Mouse (Mus musculus): ENCODE results near the gene Rpl24. TPM values are rescaled to one million over a fixed set of nuclear protein-coding genes. Genes with fewer than 3 reads are reported as not detected.

Rpl24 gene
- polyA plus RNA-seq, 1 experiment from 2014 or later = 608 TPM

- Histone ChIP-seq H3K27ac (no peak overlapping the region), H3K4me3 (ENCODE audit: inconsistent target) (no peak overlapping the region), H3K79me2 (ENCODE audit: inconsistent target) (peaks cover 82% of the 10 kb centered on the region), H3K36me3 (ENCODE audit: inconsistent target) (peaks cover 36% of the 10 kb centered on the region)
- 96% methylated on average over 3 of the region's 3 CpGs for WGBS (ENCODE audit: missing documents)
Measured at GRCm38 (mm10) chr16:55986001-55986400, 19.9 kb downstream of the Rpl24 start.

- WGBS (ENCODE audit: missing documents) = 28% methylated on average over 4 of the region's 4 CpGs
- no peak overlapping the region for H3K4me3 ChIP-seq (ENCODE audit: inconsistent target)
- H3K36me3 ChIP-seq (ENCODE audit: inconsistent target) = peaks cover 35% of the 10 kb centered on the region
- H3K27ac ChIP-seq = no peak overlapping the region
- peaks cover 39% of the 10 kb centered on the region; the same call in 1 of the 2 replicates for H3K79me2 ChIP-seq (ENCODE audit: inconsistent target)
Measured at GRCm38 (mm10) chr16:55990311-55990710, 24.2 kb downstream of the Rpl24 start.

- Histone ChIP-seq H3K79me2 (ENCODE audit: inconsistent target) (peaks cover 6% of the 10 kb centered on the region; the same call in 1 of the 2 replicates), H3K27ac (no peak overlapping the region), H3K36me3 (ENCODE audit: inconsistent target) (peaks cover 34% of the 10 kb centered on the region), H3K4me3 (ENCODE audit: inconsistent target) (no peak overlapping the region)
- 82% methylated on average over 2 of the region's 2 CpGs for WGBS (ENCODE audit: missing documents)
Measured at GRCm38 (mm10) chr16:55994235-55994634, 28.2 kb downstream of the Rpl24 start.

- no peaks in the 10 kb centered on the region for H3K79me2 ChIP-seq (ENCODE audit: inconsistent target)
- no peak overlapping the region for H3K27ac ChIP-seq
- no peak overlapping the region for H3K4me3 ChIP-seq (ENCODE audit: inconsistent target)
- H3K36me3 ChIP-seq (ENCODE audit: inconsistent target) = peaks cover 45% of the 10 kb centered on the region; the same call in 1 of the 2 replicates
- 97% methylated on average over 11 of the region's 11 CpGs for WGBS (ENCODE audit: missing documents)
Measured at GRCm38 (mm10) chr16:56006798-56007197, 40.7 kb downstream of the Rpl24 start.

- Histone ChIP-seq H3K27ac (no peak overlapping the region), H3K36me3 (ENCODE audit: inconsistent target) (peaks cover 34% of the 10 kb centered on the region; the same call in 1 of the 2 replicates), H3K4me3 (ENCODE audit: inconsistent target) (no peak overlapping the region), H3K79me2 (ENCODE audit: inconsistent target) (no peaks in the 10 kb centered on the region)
- WGBS (ENCODE audit: missing documents) = 100% methylated on average over 1 of the region's 1 CpGs
Measured at GRCm38 (mm10) chr16:56008862-56009261, 42.8 kb downstream of the Rpl24 start.

GRCm38 (mm10) chr16:56012789-56013743 lies 47.0 kb downstream of the Rpl24 start:
- Histone ChIP-seq H3K36me3 (ENCODE audit: inconsistent target) (peaks cover 10% of the 10 kb centered on the region), H3K27ac (no peak overlapping the region), H3K4me3 (ENCODE audit: inconsistent target) (no peak overlapping the region), H3K79me2 (ENCODE audit: inconsistent target) (no peaks in the 10 kb centered on the region)
- 89% methylated on average over 6 of the region's 10 CpGs for WGBS (ENCODE audit: missing documents)

- Histone ChIP-seq H3K36me3 (ENCODE audit: inconsistent target) (peaks cover 20% of the 10 kb centered on the region), H3K4me3 (ENCODE audit: inconsistent target) (no peak overlapping the region), H3K27ac (no peak overlapping the region), H3K79me2 (ENCODE audit: inconsistent target) (peaks cover 1% of the 10 kb centered on the region; the same call in 1 of the 2 replicates)
- WGBS (ENCODE audit: missing documents) = 92% methylated on average over 7 of the region's 7 CpGs
Measured at GRCm38 (mm10) chr16:56014076-56014475, 48.0 kb downstream of the Rpl24 start.

- H3K4me3 ChIP-seq (ENCODE audit: inconsistent target) = no peak overlapping the region
- H3K79me2 ChIP-seq (ENCODE audit: inconsistent target) = peaks cover 57% of the 10 kb centered on the region
- peaks cover 40% of the 10 kb centered on the region for H3K36me3 ChIP-seq (ENCODE audit: inconsistent target)
- H3K27ac ChIP-seq = no peak overlapping the region
- 99% methylated on average over 7 of the region's 7 CpGs for WGBS (ENCODE audit: missing documents)
Measured at GRCm38 (mm10) chr16:56019660-56020059, 53.6 kb downstream of the Rpl24 start.

Other genes starting within 250 kb of the Rpl24 start
- 3.7 to 10.8 TPM (median 4.2 TPM) in 3 replicates for gene Nfkbiz, start 127.4 kb upstream of the Rpl24 start, polyA plus RNA-seq (2018)
- gene Nxpe3, start 71.0 kb upstream of the Rpl24 start, polyA plus RNA-seq (2018) = 0.04 to 0.15 TPM (median 0.05 TPM) in 3 replicates
- 1.2 to 2.2 TPM (median 1.5 TPM) in 3 replicates for gene Cep97, start 31.4 kb upstream of the Rpl24 start, polyA plus RNA-seq (2018)
- 5.5 to 8.8 TPM (median 7.3 TPM) in 3 replicates for gene Zbtb11, start 7.6 kb downstream of the Rpl24 start, polyA plus RNA-seq (2018)
- gene Pcnp, start 63.5 kb downstream of the Rpl24 start, polyA plus RNA-seq (2018) = 64.9 to 123 TPM (median 77.1 TPM) in 3 replicates
- gene Trmt10c, start 71.5 kb downstream of the Rpl24 start, polyA plus RNA-seq (2018) = 10.5 to 28.3 TPM (median 22.9 TPM) in 3 replicates
- gene Senp7, start 82.1 kb downstream of the Rpl24 start, polyA plus RNA-seq (2018) = 7.1 to 11.8 TPM (median 7.4 TPM) in 3 replicates
- gene Impg2, start 238.0 kb downstream of the Rpl24 start, polyA plus RNA-seq (2018) = 0.04 to 0.06 TPM in 2 of 3 replicates, not detected in the other